Mouse (Mus musculus) CH12.LX (cell line): ENCODE measurements around the gene Ubxn10.

Source experiments
- CHD2 ChIP-seq: IDR thresholded peaks from 2 replicates; pipeline ENCODE4 v1.6.1; 2011; ENCODE audit warnings: low read length, improper control_type of control experiment
- CTCF ChIP-seq, 2 experiments: IDR thresholded peaks in 1 of 2; conservative IDR thresholded peaks in 1 of 2; 2 replicates each; pipeline ENCODE4 v1.5.1; 2011 to 2012; ENCODE audit warnings: low read depth in 2 of 2, low read length in 2 of 2, improper control_type of control experiment in 1 of 2, inconsistent platforms in 1 of 2, mild to moderate bottlenecking in 1 of 2, moderate library complexity in 1 of 2
- E2F4 ChIP-seq: IDR thresholded peaks from 2 replicates; pipeline ENCODE4 v1.6.1; 2011; ENCODE audit warnings: low read depth, low read length, improper control_type of control experiment; ENCODE audit not compliant: insufficient replicate concordance
- JUND ChIP-seq: conservative IDR thresholded peaks from 2 replicates; pipeline ENCODE4 v1.6.1; 2011; ENCODE audit warnings: low read depth, low read length, improper control_type of control experiment
- MAX ChIP-seq: IDR thresholded peaks from 2 replicates; pipeline ENCODE4 v1.6.1; 2011; ENCODE audit warnings: low read length, improper control_type of control experiment
- NRF1 ChIP-seq: IDR thresholded peaks from 2 replicates; pipeline ENCODE4 v1.6.1; 2014; ENCODE audit warnings: low read depth, mild to moderate bottlenecking, inconsistent platforms, low read length, improper control_type of control experiment, moderate library complexity
- POLR2A ChIP-seq: IDR thresholded peaks from 2 replicates; pipeline ENCODE4 v1.6.1; 2011; ENCODE audit warnings: low read depth, mild to moderate bottlenecking, improper control_type of control experiment, low read length
- RAD21 ChIP-seq: IDR thresholded peaks from 2 replicates; pipeline ENCODE4 v1.6.1; 2011; ENCODE audit warnings: low read depth, mild to moderate bottlenecking, low read length, improper control_type of control experiment, moderate library complexity
- SMC3 ChIP-seq: IDR thresholded peaks from 2 replicates; pipeline ENCODE4 v1.6.1; 2011; ENCODE audit warnings: low read depth, low read length, improper control_type of control experiment
- TCF12 ChIP-seq: IDR thresholded peaks from 2 replicates; pipeline ENCODE4 v1.6.1; 2014; ENCODE audit warnings: low read depth, mild to moderate bottlenecking, inconsistent platforms, low read length, improper control_type of control experiment
- USF1 ChIP-seq: IDR thresholded peaks from 2 replicates; pipeline ENCODE4 v1.6.1; 2014; ENCODE audit warnings: low read depth, mild to moderate bottlenecking, inconsistent platforms, low read length, improper control_type of control experiment
- USF2 ChIP-seq: conservative IDR thresholded peaks from 2 replicates; pipeline ENCODE4 v1.6.1; 2011; ENCODE audit warnings: low read depth, low read length, improper control_type of control experiment
- ZNF384 ChIP-seq: IDR thresholded peaks from 2 replicates; pipeline ENCODE4 v1.6.1; 2012; ENCODE audit warnings: low read depth, low read length, improper control_type of control experiment, inconsistent platforms

DNA sequence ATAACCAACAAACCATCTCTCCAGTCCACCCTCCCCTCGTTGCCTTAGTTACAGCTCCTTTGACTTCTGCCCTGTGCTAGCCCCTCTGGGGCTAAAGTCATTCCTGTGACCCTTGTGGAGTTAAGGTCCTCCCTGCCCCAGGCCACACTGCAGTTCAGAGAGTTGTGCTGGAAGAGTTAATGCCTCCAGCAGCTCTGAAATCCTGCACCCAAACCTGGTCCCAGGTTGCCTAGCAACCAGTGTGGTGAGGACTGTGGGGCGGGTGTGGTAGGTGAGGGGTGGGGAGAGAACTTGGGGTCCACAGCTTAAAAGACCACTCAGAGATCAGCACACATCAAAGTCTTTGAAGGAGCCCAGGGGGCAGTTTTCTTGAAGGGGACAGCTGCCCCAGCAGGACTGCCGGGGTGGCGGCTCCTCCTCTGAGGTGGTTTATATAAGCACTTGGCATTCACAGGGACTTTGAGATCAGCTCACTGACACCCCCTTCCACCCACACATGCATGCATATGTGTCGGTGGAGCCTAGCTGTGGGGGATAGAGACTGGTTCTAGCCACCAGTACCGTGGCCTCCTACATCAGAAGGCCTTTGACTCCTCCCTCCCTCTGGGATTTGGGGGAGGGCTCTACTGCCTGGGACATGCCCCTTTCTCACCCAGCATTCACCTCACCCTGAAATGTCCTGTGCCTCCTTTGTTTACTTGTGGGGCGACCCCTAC, 2.3 kb upstream of the Ubxn10 start:
- TF ChIP-seq RAD21: no peak
- no peak for TF ChIP-seq TCF12
- no peak for TF ChIP-seq NRF1
- TF ChIP-seq SMC3: no peak
- no peak for TF ChIP-seq CTCF (conservative IDR thresholded peaks at IDR 0.05 in 1 of 2, IDR thresholded peaks at IDR 0.05 in 1 of 2; ENCODE audit: low read depth in 2 of 2, low read length in 2 of 2)
- no peak for TF ChIP-seq CHD2
- no peak for TF ChIP-seq MAX
- no peak for TF ChIP-seq POLR2A
- no peak for TF ChIP-seq USF1
- no peak for TF ChIP-seq ZNF384
- no peak for TF ChIP-seq JUND
- no peak for TF ChIP-seq E2F4
- no peak for TF ChIP-seq USF2
